Mouse (Mus musculus) frontal cortex, postnatal 10 days (tissue): ENCODE measurements at regions not wholly inside any gene's neighbourhood (a gene's known extent, or its start where the extent isn't known, plus 50 kb on each side); places are given as distances from the start of the nearest gene placed in this dataset.

Experiments
- DNase-seq, 2 experiments: peaks; one replicate each; pipeline ENCODE4 v3.0.0; 2022; ENCODE audit warnings: low spot score in 2 of 2, mixed read lengths in 1 of 2

DNA sequence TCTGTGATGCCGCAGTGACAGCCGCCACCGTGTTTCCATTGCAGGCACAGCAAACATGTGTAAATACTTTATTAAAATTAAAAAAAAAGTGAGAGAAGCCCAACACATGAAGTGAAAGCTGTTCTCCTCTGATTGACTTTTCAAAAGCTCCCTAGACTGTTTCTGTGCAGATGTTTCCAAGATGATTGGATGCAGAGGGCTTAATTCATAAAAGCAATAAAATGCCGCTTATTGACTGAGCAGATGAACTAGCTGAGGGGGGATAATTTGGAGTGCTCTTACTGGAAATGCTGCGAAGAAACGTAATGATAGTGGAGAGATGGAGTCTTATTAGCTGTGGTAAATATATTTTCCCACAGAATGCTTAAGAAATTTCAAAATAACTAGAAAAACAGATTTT lies 170.4 kb downstream of the Rnf144a start:
- no peak for DNase-seq

DNA sequence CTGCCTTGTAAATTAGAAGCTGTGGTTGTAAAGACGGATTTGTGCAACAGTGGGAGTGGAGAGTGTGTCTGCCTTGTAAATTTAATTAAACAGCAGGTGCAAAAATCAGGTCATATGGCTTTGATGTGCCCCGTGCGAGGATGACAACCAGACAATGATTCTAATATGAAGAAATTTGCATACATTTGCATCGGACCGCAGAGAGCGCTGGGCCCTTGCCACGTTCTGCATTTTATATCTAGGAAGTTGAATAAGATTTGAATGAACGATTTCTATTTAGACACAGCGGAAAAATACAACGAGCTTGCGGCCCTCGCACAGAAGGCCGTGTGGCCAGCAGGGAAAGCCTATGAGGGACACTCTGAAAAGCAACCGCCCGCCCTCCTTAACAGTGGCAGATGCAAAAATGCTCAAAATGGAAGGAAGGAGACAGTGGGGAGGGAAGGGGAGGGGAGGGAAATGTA lies 187.5 kb downstream of the Rnf144a start:
- DNase-seq: peak; percentile 12 to 22

DNA sequence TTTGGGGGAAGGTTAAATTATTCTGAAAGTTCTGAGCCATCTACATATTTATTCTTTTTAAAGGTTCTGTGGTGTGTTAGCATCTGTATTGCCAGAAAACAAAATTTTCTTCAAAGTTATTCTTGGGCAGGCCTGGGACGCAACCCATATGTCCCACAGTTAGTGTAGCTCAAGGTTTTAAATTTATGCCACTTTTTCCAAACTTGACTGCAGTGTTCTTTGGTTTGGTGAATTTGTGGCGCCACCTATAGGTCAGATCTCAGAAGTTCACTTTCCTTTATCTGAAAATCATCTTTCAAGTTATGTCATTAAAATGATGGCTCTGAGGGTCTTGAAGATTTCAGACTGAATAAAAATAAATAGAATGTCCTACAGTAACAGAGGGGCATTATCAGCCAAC lies 188.7 kb downstream of the Rnf144a start:
- DNase-seq: peak; percentile 23 to 31

DNA sequence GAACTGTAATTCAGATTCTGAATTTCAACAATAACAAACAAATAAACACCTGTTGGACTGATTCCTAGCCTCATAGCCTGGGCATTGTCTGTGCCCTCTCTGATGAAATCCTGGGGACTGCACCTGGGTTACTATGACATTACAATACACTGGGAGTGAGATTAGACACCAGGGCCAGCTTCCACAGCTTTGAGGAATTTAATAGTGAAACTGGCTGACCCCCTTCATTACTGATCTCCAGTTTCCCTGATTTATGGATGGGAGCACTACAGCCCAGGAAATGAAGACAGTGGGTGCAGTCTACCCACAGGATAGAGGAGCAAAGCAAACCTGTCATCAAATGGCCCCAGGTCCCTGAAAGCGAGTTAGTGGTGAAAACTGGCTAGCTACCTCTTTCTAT lies 202.6 kb downstream of the Rnf144a start:
- no peak for DNase-seq

GRCm38 (mm10) chr12:26211423-26211822 lies 203.6 kb downstream of the Rnf144a start:
- DNase-seq: no peak

DNA sequence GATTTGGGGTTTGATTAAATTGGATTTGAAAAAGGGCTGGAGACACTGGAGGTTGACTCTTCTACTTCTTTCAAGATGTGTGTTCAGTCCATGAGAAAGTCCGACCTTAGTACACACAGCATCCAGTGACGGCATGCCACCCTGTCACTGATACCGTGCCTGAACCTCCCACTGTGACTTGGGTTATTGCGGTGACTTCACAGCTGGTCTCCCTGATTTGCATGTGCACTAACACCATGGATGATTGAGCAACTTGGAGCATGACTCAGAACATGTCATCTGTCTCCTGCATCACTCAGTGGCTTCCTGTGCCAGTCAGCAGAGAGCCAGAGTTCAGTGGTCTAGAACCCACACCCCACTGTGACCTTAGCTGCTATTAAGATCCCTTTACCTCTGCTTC lies 208.3 kb downstream of the Rnf144a start:
- DNase-seq: no peak

DNA sequence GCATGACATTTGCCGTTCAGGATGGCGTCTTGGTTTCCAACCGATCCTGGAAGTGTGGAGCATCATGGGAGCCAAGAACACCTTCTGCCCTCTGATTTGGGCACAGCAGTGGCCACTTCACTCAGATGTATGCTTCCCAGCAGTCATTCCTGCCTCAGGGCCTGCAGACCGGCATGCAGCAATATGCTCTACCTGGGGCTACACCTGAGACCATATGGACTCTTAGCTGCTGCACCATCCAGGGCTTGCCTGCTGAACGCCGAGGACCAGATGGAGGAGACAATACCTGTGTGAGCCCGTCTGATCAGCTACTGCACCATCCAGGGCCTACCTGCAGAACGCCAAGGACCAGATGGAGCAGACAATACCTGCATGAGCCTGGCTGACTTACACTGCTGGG lies 209.0 kb downstream of the Rnf144a start:
- DNase-seq: no peak

DNA sequence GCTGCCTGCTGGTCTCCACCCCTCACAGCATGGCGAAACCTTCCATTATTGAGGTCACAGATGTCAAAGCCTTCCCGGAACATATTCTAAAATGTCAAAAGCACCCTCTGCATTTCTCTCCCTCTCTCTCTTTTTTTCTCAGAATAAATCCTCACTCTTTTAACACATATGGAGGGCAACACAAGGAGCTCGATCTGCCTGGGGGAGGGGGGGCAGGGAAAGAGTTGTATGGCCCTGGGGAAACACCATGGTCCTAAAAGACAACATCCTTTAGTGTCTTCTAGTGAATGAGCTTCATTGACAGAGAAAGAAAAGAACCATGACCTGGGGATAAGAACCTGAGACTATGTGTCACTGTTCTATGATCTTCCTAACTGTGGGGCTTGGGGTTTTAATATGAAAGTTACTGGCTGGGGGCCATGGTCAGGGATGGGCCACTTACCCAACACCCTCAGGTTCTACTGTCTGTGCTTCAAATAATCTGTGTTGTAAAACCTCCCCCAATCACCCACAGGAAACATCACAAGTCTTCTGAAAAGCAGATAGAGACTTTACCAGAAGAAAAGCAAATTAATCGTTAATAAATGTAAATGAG lies 223.0 kb downstream of the Rnf144a start:
- no peak for DNase-seq

GRCm38 (mm10) chr12:26191268-26191981 lies 223.6 kb downstream of the Rnf144a start:
- peak in 1 of 2 experiments; percentile 12 for DNase-seq

- no peak for DNase-seq
Observed at GRCm38 (mm10) chr12:26188996-26189395, 226.1 kb downstream of the Rnf144a start.

DNA sequence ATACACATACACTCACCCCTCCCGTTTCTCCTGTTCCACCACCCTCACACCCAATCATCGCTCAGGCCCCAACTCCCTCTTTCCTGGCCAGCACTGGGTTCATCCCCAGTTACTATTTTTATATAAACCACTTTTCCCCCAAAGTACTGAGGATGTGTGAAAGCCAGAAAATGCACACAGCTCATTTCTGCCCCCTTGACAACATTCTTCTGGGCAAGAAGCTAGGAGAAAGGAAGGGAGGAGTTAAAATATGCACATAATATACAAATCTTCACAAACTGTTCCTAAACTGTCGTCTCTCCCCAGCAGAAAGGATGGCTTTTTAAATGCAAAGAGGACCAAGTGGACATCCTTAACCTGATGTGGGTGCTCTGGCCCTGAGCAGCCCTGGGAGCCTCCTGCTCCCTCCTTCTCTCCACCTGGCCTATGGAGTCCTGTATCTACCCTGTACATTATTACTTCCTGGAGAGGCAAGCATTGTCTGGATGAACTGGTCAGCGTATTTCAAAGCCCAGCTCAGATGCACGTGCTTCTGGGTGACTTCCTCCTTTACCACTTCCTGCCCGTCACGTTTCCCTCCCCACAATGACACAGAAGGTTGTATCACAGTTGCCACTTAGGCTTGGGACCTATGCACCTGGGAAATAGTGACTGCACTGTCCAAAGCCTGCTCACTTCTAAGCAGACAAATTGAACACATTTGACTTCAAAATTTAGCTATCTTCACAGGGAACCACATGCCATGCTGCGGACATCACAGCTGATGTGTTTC lies 227.8 kb downstream of the Rnf144a start:
- DNase-seq: no peak

DNA sequence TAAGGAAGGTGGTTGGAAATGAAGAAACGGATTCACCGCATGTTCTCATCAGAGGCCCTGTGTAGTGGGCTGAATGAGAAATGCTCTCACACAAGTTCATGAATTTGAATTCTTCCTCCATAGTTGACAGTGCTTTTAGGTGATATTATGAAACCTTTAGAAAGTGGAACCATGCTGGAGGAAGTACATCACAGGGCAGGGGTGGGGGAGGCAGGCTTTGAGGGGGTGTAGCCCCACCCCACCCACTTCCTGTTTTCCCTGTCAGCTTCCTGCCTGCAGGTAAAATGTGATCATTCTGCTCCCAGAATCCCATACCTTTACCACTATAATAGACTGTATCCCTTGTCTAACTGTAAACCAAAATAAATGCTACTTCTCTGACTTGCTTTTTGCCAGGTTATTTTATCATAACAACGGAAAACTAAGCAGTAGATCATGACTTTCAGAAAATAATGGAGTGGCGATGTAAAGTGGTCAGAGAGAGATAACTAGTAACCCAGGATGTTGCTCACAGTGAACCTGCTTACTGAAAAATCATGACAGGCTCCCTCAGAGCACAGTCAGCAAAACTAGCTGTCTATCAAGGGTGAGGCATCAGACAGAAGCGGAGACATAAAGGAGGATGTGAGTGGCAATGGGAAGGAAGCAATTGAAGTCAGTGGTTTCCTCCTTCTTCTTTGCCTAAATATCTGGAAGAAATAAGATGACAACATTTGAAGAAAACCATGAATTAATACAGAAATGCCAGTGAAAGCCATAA lies 230.2 kb downstream of the Rnf144a start:
- DNase-seq: no peak

DNA sequence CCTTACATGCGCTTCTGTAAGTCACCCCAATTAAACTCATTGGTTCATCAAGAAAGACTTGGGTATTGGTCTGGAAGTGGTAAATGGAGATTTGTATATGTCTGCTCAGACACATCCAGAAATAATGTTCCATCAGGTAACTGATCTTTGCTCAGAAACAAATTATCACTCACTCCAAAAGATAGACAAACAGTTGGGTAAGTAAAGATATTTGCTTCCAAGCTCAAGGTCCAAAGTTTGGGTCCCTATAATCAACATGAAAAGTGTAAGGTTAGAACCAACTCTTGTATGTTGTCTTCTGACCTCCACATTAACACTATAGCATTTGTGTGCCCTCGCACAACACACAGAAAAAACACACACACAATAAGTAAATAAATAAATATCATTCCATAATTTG lies 232.0 kb downstream of the Rnf144a start:
- no peak for DNase-seq

GRCm38 (mm10) chr12:26180846-26181245 lies 234.2 kb downstream of the Rnf144a start:
- peak in 1 of 2 experiments; percentile 11 for DNase-seq

GRCm38 (mm10) chr12:26176231-26176662 lies 238.8 kb downstream of the Rnf144a start:
- DNase-seq: no peak

DNA sequence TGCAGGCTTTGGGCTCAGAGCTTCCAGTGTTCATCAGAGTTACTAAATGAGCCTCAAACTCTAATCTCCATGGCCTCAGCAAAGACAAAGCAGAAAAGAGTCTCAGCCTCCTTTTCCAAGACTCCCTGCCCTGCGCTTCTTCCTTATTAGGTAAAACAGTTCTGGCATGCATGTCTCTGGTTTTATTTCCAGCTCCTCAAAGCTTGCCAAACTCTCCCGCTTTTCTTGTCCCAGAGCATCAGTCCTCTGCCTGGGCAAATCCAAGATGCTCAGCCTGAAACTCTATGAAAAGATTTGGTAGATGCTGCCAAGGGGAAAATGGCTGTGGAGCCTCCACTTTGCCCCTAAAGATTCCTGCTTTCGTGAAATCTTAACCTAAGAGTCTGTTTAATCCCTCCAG lies 251.6 kb downstream of the Rnf144a start:
- DNase-seq: no peak

GRCm38 (mm10) chr12:26160861-26161615 lies 254.0 kb downstream of the Rnf144a start:
- DNase-seq: no peak

GRCm38 (mm10) chr12:26152992-26153391 lies 262.1 kb downstream of the Rnf144a start:
- DNase-seq: no peak

GRCm38 (mm10) chr12:26146336-26146735 lies 268.7 kb downstream of the Rnf144a start:
- no peak for DNase-seq

DNA sequence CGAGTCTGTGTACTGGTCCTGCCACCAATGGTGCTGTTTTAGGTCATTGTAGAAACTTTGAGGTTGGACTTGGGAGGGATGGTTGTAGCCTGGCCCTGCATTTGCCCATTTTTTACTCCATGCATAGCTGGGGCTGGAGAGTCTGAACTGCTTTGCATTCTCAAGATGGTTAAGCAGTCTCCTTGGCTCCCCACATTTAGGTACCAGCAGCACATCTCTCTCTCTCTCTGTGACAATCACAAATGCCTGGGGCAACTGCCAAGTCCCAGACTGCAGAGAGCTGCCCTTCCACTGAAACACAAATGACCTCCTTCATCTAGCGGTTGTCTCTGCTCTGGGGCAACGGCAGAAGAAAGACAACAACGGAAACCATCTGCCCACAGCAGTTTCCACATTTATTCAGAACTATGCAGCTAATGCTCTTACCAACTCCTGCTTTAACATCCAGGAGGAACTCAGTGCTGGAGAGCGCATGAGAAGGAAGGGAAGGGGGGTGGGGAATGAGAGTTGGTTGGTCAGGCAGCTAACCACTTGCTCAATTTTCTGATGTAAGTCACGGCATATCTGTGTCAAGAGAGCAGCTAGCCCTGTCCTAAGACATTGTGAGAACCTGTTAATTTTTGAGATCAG lies 269.9 kb downstream of the Rnf144a start:
- DNase-seq: no peak

DNA sequence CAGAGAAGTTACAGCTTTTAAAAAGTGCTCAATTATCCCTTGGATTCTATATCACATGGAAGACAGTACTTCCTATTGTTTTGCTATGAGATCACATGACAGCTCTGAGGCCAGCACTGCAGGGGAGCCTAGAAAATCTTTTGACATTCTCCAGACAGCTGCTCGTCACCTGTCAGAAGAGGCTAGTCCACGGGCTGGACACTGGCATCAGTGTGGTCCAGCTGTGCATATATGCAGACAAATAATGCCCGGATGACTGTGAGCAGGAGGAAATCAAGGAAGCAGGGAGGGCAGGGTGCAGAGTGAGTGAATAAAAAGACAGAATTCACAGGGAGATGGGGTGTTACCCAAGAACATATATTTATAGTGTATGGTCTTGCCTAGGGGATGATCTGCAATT lies 270.4 kb downstream of the Rnf144a start:
- DNase-seq: no peak
